Mouse (Mus musculus) bone marrow macrophage, adult 2 months (primary cell): ENCODE data around the gene Ssh2. TPM values are rescaled to one million over a fixed set of nuclear protein-coding genes. Genes with fewer than 3 reads are reported as not detected.

Source experiments
- H3K27ac ChIP-seq: 2 replicates; pipeline ENCODE4 v1.5.1; 2012; ENCODE audit warnings: low read depth, low read length; ENCODE audit not compliant: insufficient read depth
- H3K4me1 ChIP-seq: 2 replicates; pipeline ENCODE4 v1.6.1; 2012; ENCODE audit warnings: low read length; ENCODE audit not compliant: control insufficient read depth, insufficient read depth
- H3K4me3 ChIP-seq: 2 replicates; pipeline ENCODE4 v1.5.1; 2012; ENCODE audit warnings: mild to moderate bottlenecking, low read length, moderate library complexity; ENCODE audit not compliant: insufficient read depth
- CTCF ChIP-seq: IDR thresholded peaks from 2 replicates; pipeline ENCODE4 v1.5.1; 2012; ENCODE audit warnings: low read depth, mild to moderate bottlenecking, low read length, moderate library complexity
- POLR2A ChIP-seq: IDR thresholded peaks from 2 replicates; pipeline ENCODE4 v1.6.1; 2012; ENCODE audit warnings: mild to moderate bottlenecking, low read depth, low read length, borderline replicate concordance
- polyA plus RNA-seq: library from polyadenylated mRNA; stranded (reverse); fragments of >200 nt; gene quantifications from 2 replicates; pipeline ENCODE4 v1.2.4, GENCODE M21; 2012; ENCODE audit not compliant: missing spikeins, insufficient read depth, insufficient read length

The Ssh2 gene
- polyA plus RNA-seq, 1 experiment: 26.8 TPM

DNA sequence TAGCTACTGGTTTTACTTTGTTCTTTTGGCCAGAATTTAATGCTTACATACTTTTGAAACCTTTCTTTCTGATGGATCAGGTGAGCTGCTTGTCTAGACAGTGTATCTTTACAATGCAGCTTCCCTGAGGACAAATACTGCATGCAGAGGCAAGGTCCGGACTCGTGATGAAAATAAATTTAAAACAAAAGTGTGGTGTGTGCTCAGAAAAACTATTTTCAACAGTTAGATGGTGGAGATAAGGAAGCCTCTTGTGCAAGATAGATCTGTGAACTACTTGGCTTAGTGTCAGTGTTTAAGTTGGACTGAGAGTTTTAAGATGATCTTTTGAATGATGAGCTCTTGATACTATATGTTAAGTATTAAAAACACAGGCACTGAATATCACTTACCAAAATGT lies 186.4 kb downstream of the Ssh2 start:
- H3K4me3 ChIP-seq: no peak overlapping the region
- TF ChIP-seq POLR2A (no peak), CTCF (no peak)
- H3K27ac ChIP-seq: no peak overlapping the region
- H3K4me1 ChIP-seq: peaks cover 31% of the 10 kb centered on the region

DNA sequence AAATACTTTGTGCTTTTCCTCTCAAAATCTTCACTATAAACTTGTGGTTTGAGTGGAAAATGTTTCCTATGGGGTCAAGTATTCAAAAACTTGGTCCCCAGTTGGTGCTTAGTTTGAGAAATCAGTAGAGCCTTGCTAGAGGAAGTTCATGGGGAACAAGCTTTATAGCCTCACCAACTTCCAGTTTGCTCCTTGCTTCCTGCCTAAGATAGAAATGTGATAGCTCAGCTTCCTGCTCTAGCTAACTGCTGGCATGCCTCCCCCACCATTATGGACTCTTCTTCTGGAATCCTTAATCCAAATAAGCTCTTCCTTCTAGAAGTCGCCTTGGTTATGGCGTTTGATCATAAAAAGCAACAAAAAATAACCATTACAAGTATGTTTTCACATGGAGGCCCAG lies 190.2 kb downstream of the Ssh2 start:
- TF ChIP-seq CTCF: no peak
- no peak for TF ChIP-seq POLR2A
- H3K4me1 ChIP-seq: peaks cover 53% of the 10 kb centered on the region
- no peak overlapping the region for H3K4me3 ChIP-seq
- peak overlapping the region; percentile 83 for H3K27ac ChIP-seq

DNA sequence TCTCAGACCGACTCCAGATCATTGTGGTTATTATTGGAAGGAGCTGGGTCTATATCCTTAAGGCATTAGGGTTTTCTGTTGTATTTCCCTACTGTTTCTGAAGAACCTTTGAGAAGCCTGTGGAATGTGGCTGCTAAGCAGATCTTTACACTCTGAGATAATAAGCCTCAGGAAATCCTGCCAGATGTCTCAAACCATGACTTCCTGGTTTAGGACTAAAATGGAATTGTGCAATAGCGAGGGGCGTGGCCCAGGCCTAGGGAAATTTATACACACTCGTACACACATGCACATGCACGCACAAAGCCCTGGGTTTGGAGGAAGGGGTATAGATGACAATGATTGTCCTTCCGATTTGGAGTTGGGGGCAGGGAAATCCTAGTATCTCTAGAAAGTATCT lies 193.8 kb downstream of the Ssh2 start:
- H3K27ac ChIP-seq: peak overlapping the region; percentile 81
- no peak for TF ChIP-seq CTCF
- TF ChIP-seq POLR2A: no peak
- no peak overlapping the region for H3K4me3 ChIP-seq
- peaks cover 51% of the 10 kb centered on the region for H3K4me1 ChIP-seq

DNA sequence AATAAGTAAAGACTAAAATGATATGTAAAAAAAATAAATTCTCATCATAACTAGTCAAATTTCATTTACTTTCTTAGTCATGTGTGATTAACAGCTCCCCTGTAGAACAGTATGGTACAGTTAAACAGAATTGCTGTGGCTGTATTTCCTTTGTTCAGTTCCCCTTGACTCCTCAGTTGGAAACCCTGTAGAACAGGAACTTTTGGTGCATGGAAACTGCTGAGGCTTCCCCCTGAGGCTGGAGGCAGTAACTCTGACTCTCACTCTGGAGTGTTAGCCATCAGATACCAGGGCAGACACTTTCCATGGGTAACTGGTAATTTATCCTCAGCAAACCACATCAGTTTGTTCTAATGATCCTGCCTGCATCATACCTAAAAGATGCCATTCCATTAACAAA lies 195.2 kb downstream of the Ssh2 start:
- peak overlapping the region; percentile 41; the same call in 1 of the 2 replicates for H3K27ac ChIP-seq
- peaks cover 49% of the 10 kb centered on the region for H3K4me1 ChIP-seq
- TF ChIP-seq CTCF (no peak), POLR2A (no peak)
- no peak overlapping the region for H3K4me3 ChIP-seq

DNA sequence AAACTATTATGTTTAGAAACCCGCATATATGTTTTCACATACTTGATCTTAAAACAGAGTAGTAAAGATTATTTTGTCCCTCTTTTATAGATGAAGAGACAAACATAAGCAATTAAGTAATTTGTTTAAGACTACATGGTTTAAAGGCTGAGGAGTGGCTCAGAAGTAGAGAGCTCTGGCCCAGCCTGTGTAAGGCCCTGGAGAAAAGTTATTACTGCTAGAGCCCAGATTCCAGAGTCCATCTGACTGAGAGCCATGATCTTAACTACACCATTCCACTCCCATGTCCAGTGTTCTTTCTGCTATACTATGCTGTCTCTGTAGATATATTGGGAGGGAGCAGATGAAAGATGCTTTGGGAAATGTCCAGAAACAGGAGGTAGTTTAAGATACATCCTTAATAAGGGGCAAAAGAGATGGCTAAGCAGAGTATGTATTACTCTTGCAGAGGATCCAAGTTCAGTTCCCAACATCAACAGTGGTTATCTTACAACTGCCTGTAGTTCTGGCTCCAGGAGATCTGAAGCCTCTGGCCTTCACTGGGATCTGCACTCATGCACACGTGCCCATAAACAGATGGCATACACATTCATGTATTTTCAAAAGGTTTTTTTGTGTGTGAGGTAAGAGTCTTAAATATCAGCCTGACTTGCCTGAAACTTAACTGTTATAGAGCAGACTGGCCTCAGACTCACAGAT lies 198.2 kb downstream of the Ssh2 start:
- H3K4me1 ChIP-seq: peaks cover 39% of the 10 kb centered on the region
- H3K4me3 ChIP-seq: no peak overlapping the region
- TF ChIP-seq CTCF: no peak
- no peak for TF ChIP-seq POLR2A
- 0 out of 2 replicates have a peak overlapping the region, but pooled peaks have one; percentile 16 for H3K27ac ChIP-seq

DNA sequence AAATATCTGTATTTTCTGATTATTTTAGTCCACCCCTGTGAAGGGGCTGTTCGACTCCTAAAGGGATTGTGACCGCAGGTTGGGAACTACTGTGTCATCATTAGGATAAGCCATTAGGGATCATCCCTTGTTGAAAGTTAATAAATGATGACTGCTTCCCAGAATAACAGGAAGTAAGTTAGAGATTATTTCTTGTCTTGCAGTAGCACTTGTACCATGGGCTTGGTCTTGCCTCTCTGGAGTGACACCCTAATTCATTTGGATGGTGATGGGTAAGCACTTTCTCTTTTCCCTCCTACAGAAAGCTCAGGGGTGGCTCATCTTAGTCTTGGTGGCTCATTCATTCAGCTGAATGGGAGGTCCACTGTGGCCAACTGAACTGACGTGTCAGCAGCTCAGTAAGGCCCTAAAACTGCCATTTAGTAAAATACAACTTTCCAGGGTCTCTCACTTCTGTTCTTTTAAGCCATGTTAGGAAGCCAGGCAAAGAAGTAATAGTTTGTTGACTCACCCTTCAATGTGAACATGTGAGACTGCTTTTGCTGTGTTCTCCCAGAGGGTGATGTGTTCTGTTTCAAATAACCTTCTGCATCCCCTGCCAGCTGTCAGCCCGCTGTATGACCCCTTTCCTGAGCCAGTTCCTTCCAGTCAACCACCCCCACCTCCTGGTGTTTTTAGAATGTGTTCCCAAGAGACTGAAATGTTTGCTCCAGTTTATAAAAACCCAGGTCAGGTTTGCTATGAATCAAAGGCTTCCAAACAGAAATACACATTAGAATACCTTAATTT lies 200.3 kb downstream of the Ssh2 start:
- Histone ChIP-seq H3K27ac (no peak overlapping the region), H3K4me1 (peaks cover 27% of the 10 kb centered on the region), H3K4me3 (no peak overlapping the region)
- TF ChIP-seq CTCF (no peak), POLR2A (no peak)

DNA sequence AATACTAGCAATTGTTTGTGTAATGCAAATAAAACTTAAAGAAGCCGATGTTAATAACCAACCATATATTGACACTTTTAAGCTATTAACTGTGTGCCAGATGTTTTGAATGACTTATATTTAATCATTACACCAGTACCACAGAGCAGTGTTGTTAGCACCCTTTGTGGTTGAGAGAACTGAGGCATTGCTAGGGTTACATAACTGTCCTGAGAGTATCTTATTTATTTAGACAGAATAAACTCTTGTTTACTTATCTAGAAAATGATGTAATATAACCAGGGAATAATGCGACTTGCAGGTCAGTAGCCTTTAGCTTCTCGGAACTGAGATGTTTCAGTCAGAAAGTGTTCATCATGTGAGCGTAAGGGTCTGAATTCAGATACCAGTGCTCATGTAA lies 201.9 kb downstream of the Ssh2 start:
- TF ChIP-seq CTCF: no peak
- no peak for TF ChIP-seq POLR2A
- Histone ChIP-seq H3K4me3 (no peak overlapping the region), H3K4me1 (peaks cover 22% of the 10 kb centered on the region), H3K27ac (no peak overlapping the region)

DNA sequence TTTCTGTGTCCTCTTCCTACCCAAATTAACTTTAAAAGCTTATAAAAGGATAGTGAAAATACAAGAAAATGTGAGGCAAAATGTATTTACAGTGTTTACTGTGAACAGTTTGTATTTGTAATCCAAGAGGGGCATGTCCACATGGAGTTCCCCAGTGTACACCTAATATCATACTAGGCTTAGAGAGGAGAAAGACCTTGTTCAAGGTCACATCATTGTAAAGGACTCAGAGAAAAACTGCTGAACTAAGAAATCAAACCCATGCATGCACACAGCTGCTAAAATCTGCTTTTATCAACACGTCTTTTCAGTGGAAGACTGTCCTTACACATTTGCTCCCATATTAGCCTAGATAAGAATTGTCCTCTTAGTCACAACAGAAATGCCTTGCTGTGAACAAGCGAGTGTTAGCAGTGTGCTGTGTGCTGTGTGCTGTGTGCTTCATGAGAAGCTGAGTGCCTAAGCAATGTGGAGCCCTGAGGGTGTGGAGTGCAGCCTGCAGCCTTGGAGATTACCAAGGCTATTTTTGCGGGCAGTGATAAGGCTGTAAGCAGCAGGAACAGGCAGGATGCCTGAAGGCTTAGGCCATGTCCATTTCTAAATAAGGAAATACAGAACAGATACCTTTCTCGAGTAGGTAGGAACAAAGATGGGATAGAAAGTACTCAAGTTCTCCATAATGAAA lies 207.2 kb downstream of the Ssh2 start:
- TF ChIP-seq POLR2A (no peak), CTCF (no peak)
- Histone ChIP-seq H3K27ac (no peak overlapping the region), H3K4me3 (no peak overlapping the region), H3K4me1 (no peaks in the 10 kb centered on the region)

DNA sequence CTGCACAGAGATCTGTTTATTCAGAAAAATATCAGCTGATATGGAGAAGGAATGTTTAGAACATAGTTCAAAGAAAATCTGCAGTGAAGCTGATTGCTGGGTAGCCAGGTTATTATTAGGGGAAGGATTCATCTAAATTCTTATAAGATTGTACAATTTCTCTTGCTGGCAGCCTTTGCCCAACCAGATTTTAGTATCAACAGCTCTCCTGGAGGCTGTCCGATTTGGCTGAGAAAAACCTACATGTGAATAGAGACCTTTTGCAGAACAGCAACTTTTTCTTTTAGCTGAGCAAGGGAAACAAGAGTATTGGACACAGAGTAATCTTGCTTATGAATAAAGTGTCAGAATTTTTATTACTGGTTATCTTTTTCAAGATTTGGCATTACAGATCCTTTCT lies 212.4 kb downstream of the Ssh2 start:
- Histone ChIP-seq H3K4me3 (no peak overlapping the region), H3K27ac (no peak overlapping the region), H3K4me1 (no peaks in the 10 kb centered on the region)
- no peak for TF ChIP-seq CTCF
- no peak for TF ChIP-seq POLR2A

DNA sequence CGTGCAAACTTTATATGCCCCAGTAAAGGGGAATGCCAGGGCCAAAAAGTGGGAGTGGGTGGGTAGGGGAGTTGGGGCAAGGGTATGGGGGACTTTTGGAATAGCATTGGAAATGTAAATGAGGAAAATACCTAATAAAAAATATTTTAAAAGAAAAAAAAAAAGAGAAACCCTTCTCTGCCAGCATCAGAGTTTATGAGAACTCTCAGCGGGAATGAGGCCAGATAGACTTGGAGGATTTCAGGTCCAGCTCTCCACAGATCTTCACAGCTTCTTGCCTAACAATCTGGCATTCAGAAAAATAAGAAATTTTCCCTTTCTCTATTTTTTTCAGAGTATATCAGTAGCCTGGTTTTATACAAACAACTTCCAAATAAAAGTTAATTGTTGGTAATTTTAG lies 220.9 kb downstream of the Ssh2 start:
- Histone ChIP-seq H3K27ac (no peak overlapping the region), H3K4me3 (no peak overlapping the region), H3K4me1 (peaks cover 17% of the 10 kb centered on the region)
- no peak for TF ChIP-seq POLR2A
- no peak for TF ChIP-seq CTCF
